Mouse (Mus musculus): ENCODE results near the gene Pex5l.
A peak's percentile ranks its signal among the peaks of the same experiment; 100 is the strongest.

Pex5l gene

GRCm38 (mm10) chr3:33063590-33063989 is 79.5 kb downstream of the Pex5l start:
- DNase-seq (ENCODE audit: extremely low spot score, low spot score) = no peak

- DNase-seq (ENCODE audit: extremely low spot score, low spot score) = no peak
These were observed 81.6 kb downstream of the Pex5l start for GRCm38 (mm10) chr3:33061428-33061827.

- DNase-seq (ENCODE audit: extremely low spot score, low spot score) = no peak
These were observed 82.0 kb downstream of the Pex5l start for GRCm38 (mm10) chr3:33061016-33061415.

GRCm38 (mm10) chr3:33060343-33060937 is 82.6 kb downstream of the Pex5l start:
- no peak for DNase-seq (ENCODE audit: extremely low spot score, low spot score)

- DNase-seq (ENCODE audit: extremely low spot score, low spot score) = no peak
These were observed 94.7 kb downstream of the Pex5l start for GRCm38 (mm10) chr3:33048304-33048703.

GRCm38 (mm10) chr3:33044799-33045106 is 98.3 kb downstream of the Pex5l start:
- DNase-seq (ENCODE audit: extremely low spot score, low spot score) = no peak

GRCm38 (mm10) chr3:33043896-33044798 is 98.9 kb downstream of the Pex5l start:
- DNase-seq (ENCODE audit: extremely low spot score, low spot score) = no peak

- DNase-seq (ENCODE audit: extremely low spot score, low spot score) = no peak
These were observed 118.5 kb downstream of the Pex5l start for GRCm38 (mm10) chr3:33024566-33024965.

GRCm38 (mm10) chr3:33003901-33004300 is 139.1 kb downstream of the Pex5l start:
- no peak for DNase-seq (ENCODE audit: extremely low spot score, low spot score)

GRCm38 (mm10) chr3:33001769-33002168 is 141.3 kb downstream of the Pex5l start:
- no peak for DNase-seq (ENCODE audit: extremely low spot score, low spot score)

GRCm38 (mm10) chr3:33000383-33001015 is 142.5 kb downstream of the Pex5l start:
- DNase-seq (ENCODE audit: extremely low spot score, low spot score) = no peak

- no peak for DNase-seq (ENCODE audit: extremely low spot score, low spot score)
These were observed 151.1 kb downstream of the Pex5l start for GRCm38 (mm10) chr3:32991713-32992575.

- DNase-seq (ENCODE audit: extremely low spot score, low spot score) = no peak
These were observed 155.2 kb downstream of the Pex5l start for GRCm38 (mm10) chr3:32987806-32988205.

GRCm38 (mm10) chr3:32985141-32985540 is 157.9 kb downstream of the Pex5l start:
- no peak for DNase-seq (ENCODE audit: extremely low spot score, low spot score)

- peak; percentile 41 for DNase-seq (ENCODE audit: extremely low spot score, low spot score)
These were observed 163.1 kb downstream of the Pex5l start for GRCm38 (mm10) chr3:32979981-32980380.

- no peak for DNase-seq (ENCODE audit: extremely low spot score, low spot score)
These were observed 163.8 kb downstream of the Pex5l start for GRCm38 (mm10) chr3:32979238-32979637.

GRCm38 (mm10) chr3:32970257-32970656 is 172.8 kb downstream of the Pex5l start:
- no peak for DNase-seq (ENCODE audit: extremely low spot score, low spot score)

- DNase-seq (ENCODE audit: extremely low spot score, low spot score) = no peak
These were observed 174.2 kb downstream of the Pex5l start for GRCm38 (mm10) chr3:32968671-32969425.

GRCm38 (mm10) chr3:32965528-32965927 is 177.5 kb downstream of the Pex5l start:
- peak; percentile 47 for DNase-seq (ENCODE audit: extremely low spot score, low spot score)

- no peak for DNase-seq (ENCODE audit: extremely low spot score, low spot score)
These were observed 181.6 kb downstream of the Pex5l start for GRCm38 (mm10) chr3:32961494-32961893.

GRCm38 (mm10) chr3:32951382-32951781 is 191.7 kb downstream of the Pex5l start:
- no peak for DNase-seq (ENCODE audit: extremely low spot score, low spot score)
